Mouse (Mus musculus): ENCODE data around the gene Gmeb1. TPM values are rescaled to one million over a fixed set of nuclear protein-coding genes. Genes with fewer than 3 reads are reported as not detected.
"Not testable (repeated sequence)": the region's sequence is repeated elsewhere in the genome, so short reads cannot be mapped to it uniquely, and the experiment has no call there.

Gmeb1 gene
- polyA plus RNA-seq, 2 experiments: 28.4 to 33.8 TPM

GRCm38 (mm10) chr4:132306004-132306403, 44.6 kb upstream of the Gmeb1 start:
- Histone ChIP-seq H3K4me2 (replicated peaks; ENCODE audit: low read depth, low read length, severe bottlenecking) (no peak overlapping the region), H3K4me3 (replicated peaks; ENCODE audit: low read length) (no peak overlapping the region), H3K36me3 (ENCODE audit: control insufficient read depth, insufficient read depth, low read length) (peaks cover 14% of the 10 kb centered on the region), H3K9ac (ENCODE audit: low read depth, low read length, severe bottlenecking) (no peak overlapping the region), H3K4me1 (ENCODE audit: control insufficient read depth, insufficient read depth, low read length) (peaks cover 7% of the 10 kb centered on the region; the same call in 1 of the 2 replicates), H3K9me3 (ENCODE audit: control insufficient read depth, low read length) (no peaks in the 10 kb centered on the region), H3K27ac (replicated peaks; ENCODE audit: low read depth, low read length) (no peak overlapping the region), H3K27me3 (ENCODE audit: control insufficient read depth, insufficient read depth, low read length) (no peaks in the 10 kb centered on the region)
- WGBS: 70% methylated on average over 6 of the region's 6 CpGs
- DNase-seq (ENCODE audit: low spot score) (no peak), ATAC-seq (ENCODE audit: low FRiP score, low read depth) (no peak)
- no peak for TF ChIP-seq POLR2A (IDR thresholded peaks at IDR 0.05; ENCODE audit: borderline replicate concordance, extremely low read depth, insufficient read depth, insufficient read length)

GRCm38 (mm10) chr4:132305276-132305675, 43.9 kb upstream of the Gmeb1 start:
- no peaks in the 10 kb centered on the region for H3K9me3 ChIP-seq (ENCODE audit: control insufficient read depth, low read length)
- 89% methylated on average over 8 of the region's 8 CpGs for WGBS
- TF ChIP-seq POLR2A (IDR thresholded peaks at IDR 0.05; ENCODE audit: borderline replicate concordance, extremely low read depth, insufficient read depth, insufficient read length): no peak
- ATAC-seq (ENCODE audit: low FRiP score, low read depth) (no peak), DNase-seq (ENCODE audit: low spot score) (no peak)
- H3K27ac ChIP-seq (replicated peaks; ENCODE audit: low read depth, low read length): no peak overlapping the region
- H3K9ac ChIP-seq (ENCODE audit: low read depth, low read length, severe bottlenecking): no peak overlapping the region
- H3K4me3 ChIP-seq (replicated peaks; ENCODE audit: low read length): no peak overlapping the region
- no peak overlapping the region for H3K4me2 ChIP-seq (replicated peaks; ENCODE audit: low read depth, low read length, severe bottlenecking)
- H3K27me3 ChIP-seq (ENCODE audit: control insufficient read depth, insufficient read depth, low read length): no peaks in the 10 kb centered on the region
- peaks cover 7% of the 10 kb centered on the region for H3K36me3 ChIP-seq (ENCODE audit: control insufficient read depth, insufficient read depth, low read length)
- peaks cover 7% of the 10 kb centered on the region; the same call in 1 of the 2 replicates for H3K4me1 ChIP-seq (ENCODE audit: control insufficient read depth, insufficient read depth, low read length)

GRCm38 (mm10) chr4:132303484-132303883, 42.1 kb upstream of the Gmeb1 start:
- H3K36me3 ChIP-seq (ENCODE audit: control insufficient read depth, insufficient read depth, low read length); H3K27me3 ChIP-seq (ENCODE audit: control insufficient read depth, insufficient read depth, low read length); DNase-seq (ENCODE audit: low spot score); H3K27ac ChIP-seq (replicated peaks; ENCODE audit: low read depth, low read length); H3K4me1 ChIP-seq (ENCODE audit: control insufficient read depth, insufficient read depth, low read length); H3K9me3 ChIP-seq (ENCODE audit: control insufficient read depth, low read length); ATAC-seq (ENCODE audit: low FRiP score, low read depth): not testable (repeated sequence)
- WGBS: 48% methylated on average over 6 of the region's 6 CpGs
- H3K4me3 ChIP-seq (replicated peaks; ENCODE audit: low read length): peak overlapping the region; percentile 46
- H3K4me2 ChIP-seq (replicated peaks; ENCODE audit: low read depth, low read length, severe bottlenecking): peak overlapping the region; percentile 67
- peak overlapping the region; percentile 62 for H3K9ac ChIP-seq (ENCODE audit: low read depth, low read length, severe bottlenecking)

- DNase-seq (ENCODE audit: low spot score): peak; percentile 65
- Histone ChIP-seq H3K36me3 (ENCODE audit: control insufficient read depth, insufficient read depth, low read length) (no peaks in the 10 kb centered on the region), H3K4me3 (replicated peaks; ENCODE audit: low read length) (peak within 1 kb of the TSS; percentile 46), H3K27me3 (ENCODE audit: control insufficient read depth, insufficient read depth, low read length) (no peaks in the 10 kb centered on the region), H3K9ac (ENCODE audit: low read depth, low read length, severe bottlenecking) (peak within 1 kb of the TSS; percentile 62), H3K27ac (replicated peaks; ENCODE audit: low read depth, low read length) (peak within 1 kb of the TSS; percentile 55), H3K9me3 (ENCODE audit: control insufficient read depth, low read length) (no peaks in the 10 kb centered on the region), H3K4me1 (ENCODE audit: control insufficient read depth, insufficient read depth, low read length) (no peaks in the 10 kb centered on the region), H3K4me2 (replicated peaks; ENCODE audit: low read depth, low read length, severe bottlenecking) (peak within 1 kb of the TSS; percentile 67)
- peak; percentile 81 for ATAC-seq (ENCODE audit: low FRiP score, low read depth)
- no peak for TF ChIP-seq POLR2A (IDR thresholded peaks at IDR 0.05; ENCODE audit: borderline replicate concordance, extremely low read depth, insufficient read depth, insufficient read length)
- 1% methylated on average over 30 of the region's 31 CpGs for WGBS
Observed at GRCm38 (mm10) chr4:132302939-132303479, 41.6 kb upstream of the Gmeb1 start, which contains the start of gene Rab42. Gene Rab42, minus strand, starts transcription at chr4:132303385.

- ATAC-seq (ENCODE audit: low FRiP score, low read depth) (0 out of 2 replicates have a peak, but pooled peaks have one; percentile 20), DNase-seq (ENCODE audit: low spot score) (no peak)
- Histone ChIP-seq H3K4me2 (replicated peaks; ENCODE audit: low read depth, low read length, severe bottlenecking) (peak overlapping the region; percentile 67), H3K9ac (ENCODE audit: low read depth, low read length, severe bottlenecking) (peak overlapping the region; percentile 62), H3K27me3 (ENCODE audit: control insufficient read depth, insufficient read depth, low read length) (no peaks in the 10 kb centered on the region), H3K36me3 (ENCODE audit: control insufficient read depth, insufficient read depth, low read length) (no peaks in the 10 kb centered on the region), H3K4me1 (ENCODE audit: control insufficient read depth, insufficient read depth, low read length) (no peaks in the 10 kb centered on the region), H3K9me3 (ENCODE audit: control insufficient read depth, low read length) (no peaks in the 10 kb centered on the region), H3K4me3 (replicated peaks; ENCODE audit: low read length) (peak overlapping the region; percentile 46), H3K27ac (replicated peaks; ENCODE audit: low read depth, low read length) (peak overlapping the region; percentile 55; the same call in 1 of the 2 replicates)
- WGBS: 64% methylated on average over 16 of the region's 16 CpGs
- no peak for TF ChIP-seq POLR2A (IDR thresholded peaks at IDR 0.05; ENCODE audit: borderline replicate concordance, extremely low read depth, insufficient read depth, insufficient read length)
Observed at GRCm38 (mm10) chr4:132301965-132302938, 40.9 kb upstream of the Gmeb1 start.
